Mouse (Mus musculus) forebrain, embryonic 11.5 days (tissue): ENCODE results near the gene Itpr2. TPM values are rescaled to one million over a fixed set of nuclear protein-coding genes. Genes with fewer than 3 reads are reported as not detected.

Experiments used
- ATAC-seq: fragments of 200-750 bp; cut with Nextera tagmentation; replicated peaks from 2 replicates; pipeline ENCODE4 v1.8.0; 2017; ENCODE audit warnings: moderate TSS enrichment; ENCODE audit not compliant: low FRiP score
- DNase-seq: peaks from one replicate; pipeline ENCODE4 v3.0.0-alpha.2; 2017; ENCODE audit warnings: low spot score
- H3K27ac ChIP-seq: fragments of 300-500 bp; sonication (generic); 2 replicates; pipeline ENCODE4 v1.5.1; 2014; ENCODE audit warnings: low read depth, low read length
- H3K27me3 ChIP-seq: fragments of 300-500 bp; sonication (generic); 2 replicates; pipeline ENCODE4 v1.6.1; 2014; ENCODE audit warnings: mild to moderate bottlenecking, low read length, mixed read lengths; ENCODE audit not compliant: control insufficient read depth, insufficient read depth
- H3K36me3 ChIP-seq: fragments of 300-500 bp; sonication (generic); 2 replicates; pipeline ENCODE4 v1.6.1; 2014; ENCODE audit warnings: mild to moderate bottlenecking, low read length, moderate library complexity, mixed read lengths; ENCODE audit not compliant: control insufficient read depth, insufficient read depth
- H3K4me1 ChIP-seq: fragments of 300-500 bp; sonication (generic); replicated peaks from 2 replicates; pipeline ENCODE4 v1.6.1; 2014; ENCODE audit warnings: low read length, mixed read lengths; ENCODE audit not compliant: control insufficient read depth, insufficient read depth
- H3K4me2 ChIP-seq: fragments of 300-500 bp; sonication (generic); 2 replicates; pipeline ENCODE4 v1.6.1; 2014; ENCODE audit warnings: low read depth, mild to moderate bottlenecking, low read length, moderate library complexity, mixed read lengths; ENCODE audit not compliant: severe bottlenecking
- H3K4me3 ChIP-seq: fragments of 300-500 bp; sonication (generic); 2 replicates; pipeline ENCODE4 v1.5.1; 2014; ENCODE audit warnings: low read depth, low read length
- H3K9ac ChIP-seq: fragments of 300-500 bp; sonication (generic); 2 replicates; pipeline ENCODE4 v1.6.1; 2014; ENCODE audit warnings: low read length
- H3K9me3 ChIP-seq: fragments of 300-500 bp; sonication (generic); 2 replicates; pipeline ENCODE4 v1.6.1; 2016; ENCODE audit warnings: low read length, mixed read lengths; ENCODE audit not compliant: control insufficient read depth
- WGBS: fragments of 180-500 bp; shearing (Covaris S2); extraction: QIAGEN DNeasy Blood & Tissue Kit; methylation state at CpG from one replicate; pipeline ENCODE4 v1.1.7; 2014; 5-methylcytosine and 5-hydroxymethylcytosine counted together
- polyA plus RNA-seq: library from polyadenylated mRNA; unstranded; fragments of >200 nt; fragmentation: Nextera tagmentation; extraction: Ambion mirVana; gene quantifications from 2 replicates; pipeline ENCODE4 v1.2.1, GENCODE M21; 2014

The Itpr2 gene
- polyA plus RNA-seq, 1 experiment from 2014 or later = 5.3 TPM

DNA sequence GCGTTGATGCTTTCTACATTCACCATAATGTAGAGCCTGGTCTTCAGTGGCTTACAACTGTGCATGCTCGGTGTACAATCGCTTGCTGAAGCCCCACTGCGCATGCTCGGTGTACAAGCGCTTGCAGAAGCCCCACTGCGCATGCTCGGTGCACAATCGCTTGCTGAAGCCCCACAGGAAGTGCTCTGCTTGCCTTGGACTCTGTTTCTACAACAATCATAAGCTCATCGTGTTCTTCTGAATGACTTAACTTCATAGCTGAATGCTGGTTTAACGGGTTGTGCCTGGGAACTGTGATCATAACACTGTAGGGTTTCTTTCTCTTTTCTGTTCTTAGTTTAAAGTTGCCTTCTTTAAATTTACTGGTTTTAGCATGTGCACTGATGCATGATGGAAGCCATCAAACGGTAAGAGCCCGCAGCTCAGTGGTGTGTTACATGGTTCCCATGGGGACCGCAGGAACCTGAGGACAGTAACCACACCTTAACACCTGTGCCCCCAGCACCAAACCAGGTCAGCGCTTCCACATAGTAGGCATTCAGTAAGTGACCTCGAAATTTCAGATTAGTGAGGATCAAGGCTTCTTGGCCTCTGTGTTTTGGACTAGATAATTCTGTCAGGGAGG is 90.5 kb downstream of the Itpr2 start:
- no peaks in the 10 kb centered on the region for H3K27me3 ChIP-seq
- WGBS = 83% methylated on average over 16 of the region's 16 CpGs
- ATAC-seq = no peak
- DNase-seq = no peak
- peaks cover 3% of the 10 kb centered on the region; the same call in 1 of the 2 replicates for H3K4me1 ChIP-seq
- H3K4me3 ChIP-seq = no peak overlapping the region
- no peak overlapping the region for H3K27ac ChIP-seq
- no peak overlapping the region for H3K4me2 ChIP-seq
- no peaks in the 10 kb centered on the region for H3K36me3 ChIP-seq
- H3K9ac ChIP-seq = no peak overlapping the region
- no peaks in the 10 kb centered on the region for H3K9me3 ChIP-seq

DNA sequence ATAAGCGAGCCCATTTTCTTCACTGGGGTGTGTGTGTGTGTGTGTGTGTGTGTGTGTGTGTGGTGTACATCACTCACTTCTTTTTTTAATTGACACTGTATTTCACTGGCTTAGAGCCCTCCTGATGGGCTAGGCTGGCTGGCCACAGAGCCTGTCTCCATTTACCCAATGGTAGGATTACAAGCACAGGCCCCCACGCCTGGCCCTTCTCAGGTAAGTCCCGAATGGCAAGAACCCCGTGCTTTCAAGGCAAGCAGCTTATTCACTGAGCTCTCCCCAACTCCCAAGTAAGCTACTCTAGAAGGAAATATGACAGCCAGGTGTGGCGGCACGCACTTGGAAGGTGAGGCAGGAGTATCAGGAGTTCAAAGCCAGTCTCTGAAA is 91.6 kb downstream of the Itpr2 start:
- Histone ChIP-seq H3K4me3 (no peak overlapping the region), H3K36me3 (no peaks in the 10 kb centered on the region), H3K27me3 (no peaks in the 10 kb centered on the region), H3K27ac (no peak overlapping the region), H3K9ac (no peak overlapping the region), H3K4me2 (no peak overlapping the region), H3K9me3 (no peaks in the 10 kb centered on the region), H3K4me1 (peaks cover 3% of the 10 kb centered on the region; the same call in 1 of the 2 replicates)
- ATAC-seq (no peak; the same call in 1 of the 2 replicates), DNase-seq (no peak)
- 68% methylated on average over 6 of the region's 6 CpGs for WGBS

DNA sequence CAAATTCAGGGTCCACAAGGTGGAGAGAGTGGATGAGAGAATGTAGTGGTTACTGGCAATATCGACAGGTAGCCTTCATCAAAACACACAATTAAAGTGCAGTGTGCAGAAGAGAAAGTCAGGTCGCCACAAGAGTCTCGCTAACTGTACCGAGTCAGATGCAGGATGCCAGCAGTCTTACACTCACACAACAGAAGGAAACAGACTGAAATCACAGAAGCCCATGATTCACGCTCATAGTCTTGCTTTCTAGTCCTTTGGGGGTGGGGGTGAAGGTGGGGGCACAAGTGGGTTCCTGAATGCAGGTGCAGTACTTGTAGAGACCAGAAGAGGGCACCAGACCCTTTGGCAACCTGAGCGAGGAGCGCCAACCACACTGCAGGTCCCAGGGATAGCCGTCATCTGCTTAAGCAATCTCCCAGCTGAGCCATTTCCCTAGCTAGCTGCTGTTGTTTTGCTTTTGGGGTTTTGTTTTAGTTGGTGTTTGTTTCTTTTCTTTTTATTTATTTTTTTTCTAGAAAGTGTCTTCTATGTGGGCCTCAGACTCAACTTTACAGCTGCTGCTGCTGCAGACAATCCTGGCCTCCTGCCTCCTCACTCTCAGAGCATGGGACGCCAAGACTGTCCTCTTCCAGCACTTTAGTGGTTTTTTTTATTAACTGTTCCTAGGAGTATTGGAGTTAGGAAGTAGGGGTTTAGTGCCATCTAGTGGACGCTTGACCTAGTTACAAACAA is 92.2 kb downstream of the Itpr2 start:
- no peak overlapping the region for H3K4me3 ChIP-seq
- peak; percentile 77 for ATAC-seq
- 21% methylated on average over 10 of the region's 10 CpGs for WGBS

GRCm38 (mm10) chr6:146405380-146405779 is 96.6 kb downstream of the Itpr2 start:
- Histone ChIP-seq H3K4me3 (no peak overlapping the region), H3K9me3 (no peaks in the 10 kb centered on the region), H3K27me3 (no peaks in the 10 kb centered on the region), H3K27ac (no peak overlapping the region), H3K4me2 (no peak overlapping the region), H3K4me1 (peaks cover 4% of the 10 kb centered on the region; the same call in 1 of the 2 replicates), H3K36me3 (no peaks in the 10 kb centered on the region), H3K9ac (no peak overlapping the region)
- WGBS = 50% methylated on average over 6 of the region's 6 CpGs
- ATAC-seq = no peak
- peak; percentile 83 for DNase-seq

More for the DNA sequence above, 92.2 kb downstream of the Itpr2 start:
- no peak overlapping the region for H3K27ac ChIP-seq
- peak overlapping the region; percentile 34 for H3K4me2 ChIP-seq
- H3K36me3 ChIP-seq = no peaks in the 10 kb centered on the region
- H3K4me1 ChIP-seq = peaks cover 5% of the 10 kb centered on the region; the same call in 1 of the 2 replicates
- H3K27me3 ChIP-seq = no peaks in the 10 kb centered on the region
- no peaks in the 10 kb centered on the region for H3K9me3 ChIP-seq
- DNase-seq = peak; percentile 89
- no peak overlapping the region for H3K9ac ChIP-seq

DNA sequence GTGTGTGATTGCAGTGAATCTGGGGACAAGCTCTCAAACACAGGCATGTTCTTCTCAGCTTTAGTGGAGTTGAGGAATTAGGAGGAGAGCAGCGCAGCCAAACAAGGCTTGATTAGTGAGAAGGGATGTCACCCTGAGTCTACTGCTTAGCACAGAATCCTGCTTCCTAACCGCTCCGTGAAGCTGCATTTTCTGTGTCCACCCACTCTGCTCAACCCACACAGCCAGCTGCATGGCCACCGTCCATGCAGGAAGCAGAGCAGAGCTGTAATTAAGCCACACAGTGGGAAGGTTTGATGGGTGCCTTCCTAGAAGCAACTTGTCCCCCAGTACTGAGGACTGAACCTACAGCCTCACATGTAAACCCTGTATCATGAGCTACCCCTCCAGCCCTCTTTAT is 97.1 kb downstream of the Itpr2 start:
- no peak overlapping the region for H3K4me3 ChIP-seq
- no peaks in the 10 kb centered on the region for H3K36me3 ChIP-seq
- no peaks in the 10 kb centered on the region for H3K9me3 ChIP-seq
- no peak for ATAC-seq
- H3K4me2 ChIP-seq = no peak overlapping the region
- WGBS = 93% methylated on average over 4 of the region's 4 CpGs
- H3K9ac ChIP-seq = no peak overlapping the region
- H3K27me3 ChIP-seq = no peaks in the 10 kb centered on the region
- H3K4me1 ChIP-seq = peaks cover 4% of the 10 kb centered on the region; the same call in 1 of the 2 replicates
- H3K27ac ChIP-seq = no peak overlapping the region
- no peak for DNase-seq

- Histone ChIP-seq H3K27me3 (no peaks in the 10 kb centered on the region), H3K27ac (no peak overlapping the region), H3K9me3 (no peaks in the 10 kb centered on the region), H3K4me1 (peaks cover 4% of the 10 kb centered on the region; the same call in 1 of the 2 replicates), H3K4me3 (no peak overlapping the region), H3K36me3 (no peaks in the 10 kb centered on the region), H3K4me2 (no peak overlapping the region), H3K9ac (no peak overlapping the region)
- peak; percentile 49 for DNase-seq
- 0 out of 2 replicates have a peak, but pooled peaks have one; percentile 39 for ATAC-seq
- 62% methylated on average over 10 of the region's 10 CpGs for WGBS
These were observed 97.9 kb downstream of the Itpr2 start for GRCm38 (mm10) chr6:146404156-146404555.

DNA sequence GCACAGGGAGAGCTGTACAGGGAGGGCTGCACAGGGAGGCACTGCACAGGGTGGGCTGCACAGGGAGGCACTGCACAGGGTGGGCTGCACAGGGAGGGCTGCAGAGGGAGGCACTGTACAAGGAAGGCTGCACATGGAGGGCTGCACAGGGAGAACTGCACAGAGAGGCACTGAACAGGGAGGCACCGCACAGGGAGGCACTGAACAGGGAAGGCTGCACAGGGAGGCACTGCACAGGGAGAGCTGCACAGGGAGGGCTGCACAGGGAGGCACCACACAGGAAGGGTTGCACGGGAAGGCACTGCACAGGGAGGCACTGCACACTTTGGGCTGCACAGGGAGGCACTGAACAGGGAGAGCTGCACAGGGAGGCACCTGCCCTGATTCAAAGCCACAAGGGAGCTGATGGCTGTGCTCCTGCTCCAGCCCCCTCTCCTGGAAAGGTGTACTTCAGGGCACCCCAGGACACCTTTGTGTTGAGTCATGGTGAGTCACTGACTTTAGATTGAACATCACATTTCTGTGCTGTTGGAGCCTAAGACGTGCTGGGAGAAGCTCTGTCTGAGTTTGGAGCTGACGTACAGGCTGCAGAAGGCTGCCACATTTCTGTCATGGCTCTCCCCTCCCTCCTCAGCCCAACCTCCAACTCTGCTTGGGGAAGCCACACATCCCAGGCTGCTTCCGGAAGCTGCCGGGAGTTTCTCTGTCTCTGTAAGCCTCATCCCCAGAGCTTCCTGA is 98.9 kb downstream of the Itpr2 start:
- ATAC-seq = no peak
- Histone ChIP-seq H3K4me3 (no peak overlapping the region), H3K27ac (no peak overlapping the region), H3K36me3 (no peaks in the 10 kb centered on the region), H3K4me1 (peaks cover 4% of the 10 kb centered on the region; the same call in 1 of the 2 replicates), H3K4me2 (no peak overlapping the region), H3K9me3 (no peaks in the 10 kb centered on the region), H3K9ac (no peak overlapping the region), H3K27me3 (no peaks in the 10 kb centered on the region)
- peak; percentile 44 for DNase-seq
- 63% methylated on average over 6 of the region's 6 CpGs for WGBS

- ATAC-seq = no peak
- H3K36me3 ChIP-seq = no peaks in the 10 kb centered on the region
- H3K4me3 ChIP-seq = no peak overlapping the region
- DNase-seq = no peak
- no peaks in the 10 kb centered on the region for H3K9me3 ChIP-seq
- H3K4me1 ChIP-seq = no peaks in the 10 kb centered on the region
- H3K4me2 ChIP-seq = no peak overlapping the region
- 73% methylated on average over 3 of the region's 3 CpGs for WGBS
- H3K9ac ChIP-seq = no peak overlapping the region
- H3K27me3 ChIP-seq = no peaks in the 10 kb centered on the region
- no peak overlapping the region for H3K27ac ChIP-seq
These were observed 104.2 kb downstream of the Itpr2 start for GRCm38 (mm10) chr6:146397803-146398202.
